Mouse (Mus musculus): ENCODE results near the gene Coro2a. TPM values are rescaled to one million over a fixed set of nuclear protein-coding genes. Genes with fewer than 3 reads are reported as not detected.
"Not testable (repeated sequence)": the region's sequence is repeated elsewhere in the genome, so short reads cannot be mapped to it uniquely, and the experiment has no call there.

The Coro2a gene
- polyA plus RNA-seq, 1 experiment: 8.1 TPM

- TF ChIP-seq CTCF (IDR thresholded peaks at IDR 0.05; ENCODE audit: control insufficient read depth, insufficient read depth, low read length): no peak
- H3K4me1 ChIP-seq (ENCODE audit: control insufficient read depth, insufficient read depth, low read length): peaks cover 2% of the 10 kb centered on the region
- WGBS: 88% methylated on average over 11 of the region's 11 CpGs
- no peak overlapping the region for H3K27ac ChIP-seq (ENCODE audit: control insufficient read depth, insufficient read depth, low read depth, low read length, poor library complexity)
- H3K4me3 ChIP-seq (replicated peaks; ENCODE audit: control insufficient read depth, low read depth, low read length): no peak overlapping the region
Measured at GRCm38 (mm10) chr4:46605451-46605850, 3.4 kb upstream of the Coro2a start.

GRCm38 (mm10) chr4:46602704-46603103 lies 702 bp upstream of the Coro2a start:
- no peak overlapping the region for H3K27ac ChIP-seq (ENCODE audit: control insufficient read depth, insufficient read depth, low read depth, low read length, poor library complexity)
- peaks cover 4% of the 10 kb centered on the region for H3K4me1 ChIP-seq (ENCODE audit: control insufficient read depth, insufficient read depth, low read length)
- TF ChIP-seq CTCF (IDR thresholded peaks at IDR 0.05; ENCODE audit: control insufficient read depth, insufficient read depth, low read length): no peak
- no peak overlapping the region for H3K4me3 ChIP-seq (replicated peaks; ENCODE audit: control insufficient read depth, low read depth, low read length)
- WGBS: 35% methylated on average over 7 of the region's 7 CpGs

- WGBS: 1% methylated on average over 52 of the region's 52 CpGs
Measured at GRCm38 (mm10) chr4:46601258-46601843, 651 bp downstream of the Coro2a start.

GRCm38 (mm10) chr4:46600473-46601257 lies 1.3 kb downstream of the Coro2a start:
- H3K4me3 ChIP-seq (replicated peaks; ENCODE audit: control insufficient read depth, low read depth, low read length): peak overlapping the region; percentile 77
- H3K27ac ChIP-seq (ENCODE audit: control insufficient read depth, insufficient read depth, low read depth, low read length, poor library complexity): peak overlapping the region; percentile 70
- H3K4me1 ChIP-seq (ENCODE audit: control insufficient read depth, insufficient read depth, low read length): peaks cover 4% of the 10 kb centered on the region
- TF ChIP-seq CTCF (IDR thresholded peaks at IDR 0.05; ENCODE audit: control insufficient read depth, insufficient read depth, low read length) (no peak), POLR2A (IDR thresholded peaks at IDR 0.05; ENCODE audit: borderline replicate concordance, control insufficient read depth, low read depth, low read length) (no peak; the same call in 1 of the 2 replicates)
- WGBS: 12% methylated on average over 20 of the region's 20 CpGs

More at GRCm38 (mm10) chr4:46601258-46601843, 651 bp downstream of the Coro2a start:
- Histone ChIP-seq H3K4me1 (ENCODE audit: control insufficient read depth, insufficient read depth, low read length) (peaks cover 4% of the 10 kb centered on the region), H3K27ac (ENCODE audit: control insufficient read depth, insufficient read depth, low read depth, low read length, poor library complexity) (peak overlapping the region; percentile 70), H3K4me3 (replicated peaks; ENCODE audit: control insufficient read depth, low read depth, low read length) (peak overlapping the region; percentile 77)
- TF ChIP-seq POLR2A (IDR thresholded peaks at IDR 0.05; ENCODE audit: borderline replicate concordance, control insufficient read depth, low read depth, low read length) (no peak), CTCF (IDR thresholded peaks at IDR 0.05; ENCODE audit: control insufficient read depth, insufficient read depth, low read length) (no peak)

GRCm38 (mm10) chr4:46599609-46600008 lies 2.4 kb downstream of the Coro2a start:
- H3K4me3 ChIP-seq (replicated peaks; ENCODE audit: control insufficient read depth, low read depth, low read length): peak overlapping the region; percentile 5
- not testable (repeated sequence) for H3K4me1 ChIP-seq (ENCODE audit: control insufficient read depth, insufficient read depth, low read length); H3K27ac ChIP-seq (ENCODE audit: control insufficient read depth, insufficient read depth, low read depth, low read length, poor library complexity)
- 41% methylated on average over 12 of the region's 12 CpGs for WGBS

GRCm38 (mm10) chr4:46598981-46599380 lies 3.0 kb downstream of the Coro2a start:
- Histone ChIP-seq H3K4me3 (replicated peaks; ENCODE audit: control insufficient read depth, low read depth, low read length) (peak overlapping the region; percentile 8), H3K27ac (ENCODE audit: control insufficient read depth, insufficient read depth, low read depth, low read length, poor library complexity) (0 out of 2 replicates have a peak overlapping the region, but pooled peaks have one; percentile 15), H3K4me1 (ENCODE audit: control insufficient read depth, insufficient read depth, low read length) (peaks cover 4% of the 10 kb centered on the region)
- no peak for TF ChIP-seq POLR2A (IDR thresholded peaks at IDR 0.05; ENCODE audit: borderline replicate concordance, control insufficient read depth, low read depth, low read length)
- TF ChIP-seq CTCF (IDR thresholded peaks at IDR 0.05; ENCODE audit: control insufficient read depth, insufficient read depth, low read length): no peak
- WGBS: 37% methylated on average over 6 of the region's 6 CpGs

- H3K4me3 ChIP-seq (replicated peaks; ENCODE audit: control insufficient read depth, low read depth, low read length): no peak overlapping the region
- peaks cover 4% of the 10 kb centered on the region for H3K4me1 ChIP-seq (ENCODE audit: control insufficient read depth, insufficient read depth, low read length)
- WGBS: 9% methylated on average over 10 of the region's 10 CpGs
- TF ChIP-seq CTCF (IDR thresholded peaks at IDR 0.05; ENCODE audit: control insufficient read depth, insufficient read depth, low read length): no peak
- no peak for TF ChIP-seq POLR2A (IDR thresholded peaks at IDR 0.05; ENCODE audit: borderline replicate concordance, control insufficient read depth, low read depth, low read length)
- H3K27ac ChIP-seq (ENCODE audit: control insufficient read depth, insufficient read depth, low read depth, low read length, poor library complexity): peak overlapping the region; percentile 18; the same call in 1 of the 2 replicates
Measured at GRCm38 (mm10) chr4:46598111-46598510, 3.9 kb downstream of the Coro2a start.

- 11% methylated on average over 11 of the region's 11 CpGs for WGBS
- Histone ChIP-seq H3K4me1 (ENCODE audit: control insufficient read depth, insufficient read depth, low read length) (peaks cover 4% of the 10 kb centered on the region), H3K4me3 (replicated peaks; ENCODE audit: control insufficient read depth, low read depth, low read length) (peak overlapping the region; percentile 19), H3K27ac (ENCODE audit: control insufficient read depth, insufficient read depth, low read depth, low read length, poor library complexity) (no peak overlapping the region; the same call in 1 of the 2 replicates)
- TF ChIP-seq POLR2A (IDR thresholded peaks at IDR 0.05; ENCODE audit: borderline replicate concordance, control insufficient read depth, low read depth, low read length) (no peak), CTCF (IDR thresholded peaks at IDR 0.05; ENCODE audit: control insufficient read depth, insufficient read depth, low read length) (no peak)
Measured at GRCm38 (mm10) chr4:46597286-46597961, 4.6 kb downstream of the Coro2a start.

Measured in bone marrow, adult 2 months (tissue).